Mouse (Mus musculus) heart, postnatal 0 days (tissue): ENCODE data around the gene Lrp5.

Experiments
- CTCF ChIP-seq: IDR thresholded peaks from 2 replicates; pipeline ENCODE4 v1.5.1; 2016; ENCODE audit warnings: antibody characterized with exemption, control low read depth, low read depth
- EP300 ChIP-seq: IDR thresholded peaks from 2 replicates; pipeline ENCODE4 v1.6.1; 2016; ENCODE audit warnings: antibody characterized with exemption, low read depth

DNA sequence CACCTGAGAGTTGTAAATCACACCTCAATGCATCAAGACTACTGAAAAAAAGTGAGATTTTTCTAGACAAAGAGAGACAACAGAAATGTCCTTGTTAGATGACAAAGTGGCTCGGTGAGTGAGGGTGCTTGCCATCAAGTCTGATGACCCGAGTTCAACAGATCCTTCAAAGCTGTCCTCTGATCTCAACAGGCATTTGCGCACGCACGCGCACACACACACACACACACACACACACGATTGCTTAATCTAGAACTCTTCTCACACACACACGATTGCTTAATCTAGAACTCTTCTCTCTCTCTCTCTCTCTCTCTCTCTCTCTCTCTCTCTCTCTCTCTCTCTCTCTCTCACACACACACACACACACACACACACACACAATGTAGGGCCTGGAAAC, 9.6 kb upstream of the Lrp5 start:
- TF ChIP-seq EP300 = no peak
- no peak for TF ChIP-seq CTCF
